Mouse (Mus musculus) brain, embryonic 14.5 days (tissue): ENCODE data around the gene Slc25a25.

ENCODE experiments used
- CTCF ChIP-seq: fragments of 200-500 bp; IDR thresholded peaks from 2 replicates; pipeline ENCODE4 v1.5.1; 2012; ENCODE audit warnings: inconsistent platforms, mild to moderate bottlenecking, moderate library complexity, borderline replicate concordance; ENCODE audit not compliant: insufficient read depth, insufficient read length; ENCODE audit errors: extremely low read depth
- POLR2A ChIP-seq: fragments of 200-500 bp; IDR thresholded peaks from 2 replicates; pipeline ENCODE4 v1.6.1; 2012; ENCODE audit warnings: mild to moderate bottlenecking, inconsistent platforms, borderline replicate concordance; ENCODE audit not compliant: poor library complexity, insufficient read depth, insufficient read length, severe bottlenecking; ENCODE audit errors: extremely low read depth

GRCm38 (mm10) chr2:32395484-32395945, 55.7 kb downstream of the Slc25a25 start, which contains the start of gene Ptges2:
- TF ChIP-seq POLR2A (0 out of 2 replicates have a peak, but pooled peaks have one; percentile 12), CTCF (no peak)
